Mouse (Mus musculus): Measurements from ENCODE around the gene Slc9a3r1.

The Slc9a3r1 gene

GRCm38 (mm10) chr11:115163568-115164150 lies 518 bp downstream of the Slc9a3r1 start:
- DNase-seq: no peak

GRCm38 (mm10) chr11:115164341-115164975 lies 1.3 kb downstream of the Slc9a3r1 start:
- DNase-seq: peak; percentile 78

GRCm38 (mm10) chr11:115164976-115165374 lies 1.8 kb downstream of the Slc9a3r1 start:
- peak; percentile 94 for DNase-seq

- DNase-seq: no peak
Observed at GRCm38 (mm10) chr11:115166776-115167175, 3.6 kb downstream of the Slc9a3r1 start.

GRCm38 (mm10) chr11:115167631-115168249 lies 4.6 kb downstream of the Slc9a3r1 start:
- DNase-seq: no peak

GRCm38 (mm10) chr11:115169430-115169829 lies 6.3 kb downstream of the Slc9a3r1 start:
- no peak for DNase-seq

GRCm38 (mm10) chr11:115171125-115171524 lies 8.0 kb downstream of the Slc9a3r1 start:
- peak; percentile 85 for DNase-seq

- DNase-seq: peak; percentile 78
Observed at GRCm38 (mm10) chr11:115172825-115173287, 9.7 kb downstream of the Slc9a3r1 start.

- DNase-seq: peak; percentile 61
Observed at GRCm38 (mm10) chr11:115173549-115174339, 10.6 kb downstream of the Slc9a3r1 start.

- no peak for DNase-seq
Observed at GRCm38 (mm10) chr11:115176399-115177190, 13.5 kb downstream of the Slc9a3r1 start.

GRCm38 (mm10) chr11:115177559-115178195 lies 14.5 kb downstream of the Slc9a3r1 start:
- peak; percentile 87 for DNase-seq

- peak; percentile 78 for DNase-seq
Observed at GRCm38 (mm10) chr11:115178766-115179165, 15.6 kb downstream of the Slc9a3r1 start.

GRCm38 (mm10) chr11:115179191-115179590 lies 16.1 kb downstream of the Slc9a3r1 start:
- DNase-seq: no peak

GRCm38 (mm10) chr11:115179881-115180280 lies 16.7 kb downstream of the Slc9a3r1 start:
- peak; percentile 82 for DNase-seq

- peak; percentile 71 for DNase-seq
Observed at GRCm38 (mm10) chr11:115181913-115182638, 18.9 kb downstream of the Slc9a3r1 start.

GRCm38 (mm10) chr11:115184973-115185372 lies 21.8 kb downstream of the Slc9a3r1 start:
- no peak for DNase-seq

- DNase-seq: peak; percentile 98
Observed at GRCm38 (mm10) chr11:115187224-115187639, 24.1 kb downstream of the Slc9a3r1 start, which contains the start of gene Tmem104. Tmem104 (plus strand) TSS chr11:115187487.

- DNase-seq: no peak
Observed at GRCm38 (mm10) chr11:115187693-115188092, 24.6 kb downstream of the Slc9a3r1 start, which contains the start of gene Nat9. Nat9 (minus strand) TSS chr11:115187859.

GRCm38 (mm10) chr11:115188539-115189231 lies 25.5 kb downstream of the Slc9a3r1 start:
- DNase-seq: no peak

- no peak for DNase-seq
Observed at GRCm38 (mm10) chr11:115189304-115189703, 26.2 kb downstream of the Slc9a3r1 start.
